Mouse (Mus musculus) intestine, postnatal 0 days (tissue): ENCODE measurements around the gene Cd24a. TPM values are rescaled to one million over a fixed set of nuclear protein-coding genes. Genes with fewer than 3 reads are reported as not detected.
A peak's percentile ranks its signal among the peaks of the same experiment; 100 is the strongest.

Source experiments
- ATAC-seq: fragments of 200-750 bp; cut with Nextera tagmentation; 2 replicates; pipeline ENCODE4 v1.8.0; 2017; ENCODE audit warnings: mild to moderate bottlenecking, moderate TSS enrichment, moderate library complexity
- H3K27ac ChIP-seq: fragments of 300-500 bp; sonication (generic); 2 replicates; pipeline ENCODE4 v1.5.1; 2014; ENCODE audit warnings: mild to moderate bottlenecking, low read depth, low read length, moderate library complexity
- H3K27me3 ChIP-seq: fragments of 300-500 bp; sonication (generic); replicated peaks from 2 replicates; pipeline ENCODE4 v1.6.1; 2014; ENCODE audit warnings: low read length, mixed read lengths; ENCODE audit not compliant: control insufficient read depth, insufficient read depth
- H3K36me3 ChIP-seq: fragments of 300-500 bp; sonication (generic); 2 replicates; pipeline ENCODE4 v1.6.1; 2014; ENCODE audit warnings: mild to moderate bottlenecking, moderate library complexity; ENCODE audit not compliant: control insufficient read depth, insufficient read depth
- H3K4me1 ChIP-seq: fragments of 300-500 bp; sonication (generic); replicated peaks from 2 replicates; pipeline ENCODE4 v1.6.1; 2014; ENCODE audit warnings: antibody characterized with exemption, low read length, mixed read lengths; ENCODE audit not compliant: control insufficient read depth, insufficient read depth
- H3K4me2 ChIP-seq: fragments of 300-500 bp; sonication (generic); replicated peaks from 2 replicates; pipeline ENCODE4 v1.6.1; 2014; ENCODE audit warnings: low read depth, mild to moderate bottlenecking, moderate library complexity
- H3K4me3 ChIP-seq: fragments of 300-500 bp; sonication (generic); 2 replicates; pipeline ENCODE4 v1.5.1; 2014; ENCODE audit warnings: low read depth, low read length
- H3K9ac ChIP-seq: fragments of 300-500 bp; sonication (generic); 2 replicates; pipeline ENCODE4 v1.6.1; 2014; ENCODE audit warnings: mild to moderate bottlenecking, low read depth, low read length
- H3K9me3 ChIP-seq: fragments of 300-500 bp; sonication (generic); 2 replicates; pipeline ENCODE4 v1.6.1; 2016; ENCODE audit warnings: mixed run types; ENCODE audit not compliant: control insufficient read depth
- CTCF ChIP-seq: sonication (generic); IDR thresholded peaks from 2 replicates; pipeline ENCODE4 v1.5.1; 2016; ENCODE audit warnings: low read depth, mild to moderate bottlenecking, control low read depth, antibody characterized with exemption, moderate library complexity
- WGBS: fragments of 180-500 bp; shearing (Covaris S2); extraction: QIAGEN DNeasy Blood & Tissue Kit; methylation state at CpG from one replicate; pipeline ENCODE4 v1.1.7; 2014; 5-methylcytosine and 5-hydroxymethylcytosine counted together
- polyA plus RNA-seq: library from polyadenylated mRNA; unstranded; fragments of >200 nt; fragmentation: Nextera tagmentation; extraction: Ambion mirVana; gene quantifications from 2 replicates; pipeline ENCODE4 v1.2.1, GENCODE M21; 2015

The Cd24a gene
- polyA plus RNA-seq, 1 experiment from 2014 or later = 91.9 TPM

DNA sequence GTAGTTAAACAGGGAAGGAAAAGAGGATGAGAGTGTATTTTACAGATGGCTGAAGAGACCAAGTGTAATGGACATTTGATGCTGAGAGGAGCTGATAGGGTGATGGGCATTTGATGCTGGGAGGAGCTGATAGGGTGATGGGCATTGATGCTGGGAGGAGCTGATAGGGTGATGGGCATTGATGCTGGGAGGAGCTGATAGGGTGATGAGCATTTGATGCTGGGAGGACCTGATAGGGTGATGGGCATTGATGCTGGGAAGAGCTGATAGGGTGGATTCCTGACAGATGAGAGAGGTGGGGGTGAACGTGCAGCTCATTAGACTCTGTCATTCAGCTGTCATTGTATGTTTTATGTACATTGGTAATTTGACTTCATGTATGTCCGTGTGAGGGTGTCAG, 47.5 kb downstream of the Cd24a start:
- no peaks in the 10 kb centered on the region for H3K36me3 ChIP-seq
- no peaks in the 10 kb centered on the region for H3K9me3 ChIP-seq
- no peak overlapping the region for H3K4me2 ChIP-seq
- no peak overlapping the region for H3K9ac ChIP-seq
- 86% methylated on average over 2 of the region's 2 CpGs for WGBS
- no peaks in the 10 kb centered on the region for H3K27me3 ChIP-seq
- H3K4me3 ChIP-seq = no peak overlapping the region
- no peak for ATAC-seq
- no peak overlapping the region for H3K27ac ChIP-seq
- H3K4me1 ChIP-seq = no peaks in the 10 kb centered on the region
- TF ChIP-seq CTCF = no peak

DNA sequence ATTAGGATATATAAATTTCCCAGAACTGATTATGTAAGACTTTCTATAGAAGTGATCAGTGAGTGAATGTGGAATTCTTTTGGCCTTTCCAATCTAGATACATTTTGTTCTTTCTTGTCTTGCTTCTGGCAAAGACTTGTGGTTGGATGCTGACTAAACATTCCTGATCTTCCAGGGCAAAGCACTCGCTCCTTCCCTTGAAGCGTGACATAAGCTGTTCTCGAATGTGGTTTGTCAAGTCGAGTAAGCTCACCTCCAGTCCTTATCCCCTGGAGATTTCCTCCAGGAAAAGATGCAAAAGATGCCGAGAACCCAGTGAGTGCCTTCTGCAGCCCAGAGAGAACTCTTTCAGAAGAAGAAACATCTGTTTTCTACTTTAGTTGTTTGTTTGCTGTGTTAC, 51.1 kb downstream of the Cd24a start:
- Histone ChIP-seq H3K4me1 (no peaks in the 10 kb centered on the region), H3K27me3 (no peaks in the 10 kb centered on the region), H3K27ac (no peak overlapping the region), H3K4me2 (no peak overlapping the region), H3K4me3 (no peak overlapping the region), H3K36me3 (no peaks in the 10 kb centered on the region), H3K9me3 (no peaks in the 10 kb centered on the region), H3K9ac (no peak overlapping the region)
- no peak for TF ChIP-seq CTCF
- ATAC-seq = no peak
- WGBS = 72% methylated on average over 5 of the region's 5 CpGs

DNA sequence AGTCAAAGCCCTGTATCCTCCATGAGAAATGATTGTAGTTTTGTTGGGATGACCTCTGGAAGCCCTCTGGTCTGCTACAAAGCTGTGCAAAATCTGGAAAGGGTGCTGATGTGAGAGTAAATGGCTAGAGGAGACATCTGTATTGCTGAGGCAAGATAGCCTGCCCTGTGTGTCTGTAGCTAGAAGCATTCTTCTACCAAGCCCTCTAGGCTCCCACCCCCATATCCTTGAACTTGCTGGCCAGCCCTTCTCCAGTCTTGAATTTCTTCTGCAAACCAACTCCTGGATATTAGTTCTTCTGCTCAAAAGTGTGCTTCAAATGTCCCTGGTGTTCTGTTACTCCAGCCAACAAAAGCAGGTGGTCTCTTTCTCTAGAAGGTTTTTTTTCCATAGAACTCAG, 51.8 kb downstream of the Cd24a start:
- TF ChIP-seq CTCF = no peak
- Histone ChIP-seq H3K4me1 (no peaks in the 10 kb centered on the region), H3K4me3 (no peak overlapping the region), H3K27ac (no peak overlapping the region), H3K36me3 (no peaks in the 10 kb centered on the region), H3K27me3 (no peaks in the 10 kb centered on the region), H3K9ac (no peak overlapping the region), H3K9me3 (no peaks in the 10 kb centered on the region), H3K4me2 (no peak overlapping the region)
- no peak for ATAC-seq

DNA sequence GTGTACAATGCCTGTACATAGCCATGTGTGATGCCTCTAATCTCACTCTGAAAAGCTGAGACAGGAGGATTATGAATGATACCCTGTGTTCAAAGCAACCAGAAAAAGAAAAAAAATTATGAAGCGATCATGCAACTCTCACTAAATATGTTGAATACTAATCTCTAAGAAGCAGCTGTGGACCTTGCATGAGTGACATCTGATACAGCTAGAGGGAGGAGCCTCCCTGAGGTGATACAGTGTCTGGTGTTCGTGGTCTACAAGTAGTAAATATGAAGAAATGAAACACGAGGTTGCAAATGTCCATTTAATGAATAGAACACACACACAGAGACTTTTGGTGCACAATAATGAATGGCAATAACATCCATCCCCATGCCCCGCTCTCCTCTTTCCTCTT, 52.5 kb downstream of the Cd24a start:
- TF ChIP-seq CTCF = no peak
- no peak overlapping the region for H3K9ac ChIP-seq
- no peaks in the 10 kb centered on the region for H3K36me3 ChIP-seq
- no peak overlapping the region for H3K4me2 ChIP-seq
- H3K27me3 ChIP-seq = no peaks in the 10 kb centered on the region
- ATAC-seq = no peak
- no peaks in the 10 kb centered on the region for H3K9me3 ChIP-seq
- no peaks in the 10 kb centered on the region for H3K4me1 ChIP-seq
- 71% methylated on average over 4 of the region's 4 CpGs for WGBS
- no peak overlapping the region for H3K27ac ChIP-seq
- no peak overlapping the region for H3K4me3 ChIP-seq

DNA sequence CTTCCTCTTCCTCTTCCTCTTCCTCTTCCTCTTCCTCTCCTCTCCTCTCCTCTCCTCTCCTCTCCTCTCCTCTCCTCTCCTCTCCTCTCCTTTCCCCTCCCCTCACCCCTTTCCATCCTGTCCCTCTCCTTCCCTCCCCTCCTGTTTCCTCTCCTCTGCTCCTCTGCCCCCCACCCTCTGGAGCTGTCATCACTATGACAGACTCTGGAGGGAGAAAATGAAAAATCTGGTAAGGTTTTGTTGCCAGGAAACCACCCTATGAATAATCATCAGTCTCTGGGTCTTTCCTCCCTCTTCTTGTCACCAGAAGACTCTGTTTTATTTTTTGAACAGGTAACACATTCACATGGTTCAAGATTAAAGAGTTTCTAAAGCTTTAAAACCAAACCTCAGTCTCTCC, 53.0 kb downstream of the Cd24a start:
- ATAC-seq = no peak
- Histone ChIP-seq H3K36me3 (no peaks in the 10 kb centered on the region), H3K4me3 (no peak overlapping the region)

DNA sequence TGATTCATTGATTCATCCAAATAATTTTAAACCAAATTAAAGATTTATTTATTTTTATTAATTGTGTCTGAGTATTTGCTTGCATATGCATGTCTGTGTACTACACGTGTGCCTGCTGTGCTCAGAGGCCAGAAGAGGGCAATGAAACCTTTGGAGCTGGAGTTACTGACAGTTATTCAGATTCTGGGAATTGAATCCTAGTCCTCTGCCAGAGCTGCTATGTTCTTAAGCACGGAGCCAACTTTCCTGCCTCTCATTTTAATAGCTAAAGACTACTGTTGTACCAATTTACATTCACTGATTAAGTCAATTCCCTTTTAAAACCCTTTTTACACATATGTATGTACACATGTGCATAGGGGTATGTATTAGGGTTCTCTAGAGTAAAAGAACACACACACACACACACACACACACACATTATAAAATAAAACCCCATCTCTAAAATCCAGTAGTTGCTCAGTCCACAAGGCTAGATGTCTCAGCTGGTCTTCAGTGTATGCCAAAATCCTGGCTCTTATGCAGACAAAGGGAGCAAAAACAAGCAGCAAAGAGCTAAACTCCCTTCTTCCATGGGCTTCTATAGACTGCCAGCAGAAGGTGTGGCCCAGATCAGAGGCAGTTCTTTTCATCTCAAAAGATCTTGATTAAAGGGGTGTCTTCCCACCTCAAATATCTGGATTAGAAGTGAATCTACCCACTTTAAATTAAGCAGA, 53.7 kb downstream of the Cd24a start:
- H3K27me3 ChIP-seq = no peaks in the 10 kb centered on the region
- no peaks in the 10 kb centered on the region for H3K36me3 ChIP-seq
- no peak for ATAC-seq
- no peak overlapping the region for H3K4me3 ChIP-seq
- H3K27ac ChIP-seq = no peak overlapping the region
- TF ChIP-seq CTCF = peak; percentile 12; the same call in 1 of the 2 replicates
- H3K4me2 ChIP-seq = no peak overlapping the region
- no peaks in the 10 kb centered on the region for H3K9me3 ChIP-seq
- H3K4me1 ChIP-seq = no peaks in the 10 kb centered on the region
- H3K9ac ChIP-seq = no peak overlapping the region
- WGBS = 75% methylated on average over 2 of the region's 2 CpGs

More for the DNA sequence above, 53.0 kb downstream of the Cd24a start:
- TF ChIP-seq CTCF = no peak
- no peak overlapping the region for H3K4me2 ChIP-seq
- no peaks in the 10 kb centered on the region for H3K9me3 ChIP-seq
- H3K4me1 ChIP-seq = no peaks in the 10 kb centered on the region
- H3K27ac ChIP-seq = no peak overlapping the region
- no peak overlapping the region for H3K9ac ChIP-seq
- no peaks in the 10 kb centered on the region for H3K27me3 ChIP-seq

DNA sequence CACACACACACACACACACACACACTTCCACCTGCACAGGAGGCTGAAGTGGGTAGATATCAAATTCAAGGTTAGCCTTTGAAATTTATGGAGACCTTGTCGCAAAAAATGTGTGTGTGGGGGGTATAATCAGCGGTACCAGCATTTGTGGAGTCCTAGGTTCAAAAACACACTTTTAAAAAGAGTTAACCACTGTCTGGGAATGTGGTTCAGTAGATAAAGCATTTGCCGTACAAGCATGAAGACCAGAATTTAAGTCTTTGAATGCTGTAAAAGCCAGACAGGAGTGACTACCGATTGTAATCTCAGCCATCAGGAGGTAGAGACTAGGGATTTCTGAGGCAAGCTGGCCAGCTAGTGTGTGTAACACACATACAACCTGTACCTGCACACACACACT, 55.0 kb downstream of the Cd24a start:
- Histone ChIP-seq H3K9ac (no peak overlapping the region), H3K27me3 (no peaks in the 10 kb centered on the region), H3K36me3 (no peaks in the 10 kb centered on the region), H3K27ac (no peak overlapping the region), H3K4me3 (no peak overlapping the region), H3K9me3 (no peaks in the 10 kb centered on the region), H3K4me1 (no peaks in the 10 kb centered on the region), H3K4me2 (no peak overlapping the region)
- ATAC-seq = no peak
- TF ChIP-seq CTCF = no peak
- 80% methylated on average over 4 of the region's 4 CpGs for WGBS

Other genes starting within 250 kb of the Cd24a start
- 0.86 and 0.98 TPM in 2 replicates for gene Bend3, start 99.5 kb upstream of the Cd24a start, polyA plus RNA-seq
- gene Gm9803, start 54.2 kb upstream of the Cd24a start, polyA plus RNA-seq = 13.2 and 14.8 TPM in 2 replicates
- 54.7 and 57.3 TPM in 2 replicates for gene 1700021F05Rik, start 37.3 kb upstream of the Cd24a start, polyA plus RNA-seq